Mouse (Mus musculus) myocyte (in vitro differentiated cells): ENCODE results near the gene Got2. TPM values are rescaled to one million over a fixed set of nuclear protein-coding genes. Genes with fewer than 3 reads are reported as not detected.
"Not testable (repeated sequence)": the region's sequence is repeated elsewhere in the genome, so short reads cannot be mapped to it uniquely, and the experiment has no call there.

Experiments used
- H3K27me3 ChIP-seq: one replicate; pipeline ENCODE4 v1.6.1; 2011; ENCODE audit not compliant: control insufficient read depth, insufficient read depth, insufficient read length
- H3K36me3 ChIP-seq: one replicate; pipeline ENCODE4 v1.6.1; 2011; ENCODE audit not compliant: control insufficient read depth, insufficient read depth
- H3K4me2 ChIP-seq: one replicate; pipeline ENCODE4 v1.6.1; 2011; ENCODE audit warnings: low read depth, control low read depth
- H3K4me3 ChIP-seq: one replicate; pipeline ENCODE4 v1.5.1; 2011; ENCODE audit warnings: mild to moderate bottlenecking, control low read depth, moderate library complexity
- H3K79me2 ChIP-seq: one replicate; pipeline ENCODE4 v1.6.1; 2011; ENCODE audit not compliant: control insufficient read depth, insufficient read depth
- H3ac ChIP-seq: one replicate; pipeline ENCODE4 v1.6.1; 2011; ENCODE audit not compliant: control insufficient read depth, insufficient read length
- CEBPB ChIP-seq: IDR thresholded peaks from 2 replicates; pipeline ENCODE4 v1.6.1; 2011; ENCODE audit warnings: mild to moderate bottlenecking, moderate library complexity; ENCODE audit not compliant: poor library complexity, insufficient read depth, severe bottlenecking
- E2F4 ChIP-seq: IDR thresholded peaks from one replicate; pipeline ENCODE4 v1.6.1; 2011; ENCODE audit warnings: mild to moderate bottlenecking, control low read depth, moderate library complexity; ENCODE audit not compliant: insufficient read depth
- MAX ChIP-seq: IDR thresholded peaks from one replicate; pipeline ENCODE4 v1.6.1; 2011; ENCODE audit warnings: low read depth, mild to moderate bottlenecking, control low read depth
- MYOD1 ChIP-seq, 3 experiments: IDR thresholded peaks; one replicate each; pipeline ENCODE4 v1.6.1; 2011; ENCODE audit warnings: control low read depth in 2 of 3, low read depth in 2 of 3, mild to moderate bottlenecking in 2 of 3, moderate library complexity in 1 of 3; ENCODE audit not compliant: insufficient read length in 2 of 3, control insufficient read depth in 1 of 3
- MYOG ChIP-seq, 3 experiments: IDR thresholded peaks; one replicate each; pipeline ENCODE4 v1.6.1; 2011; ENCODE audit warnings: control low read depth in 2 of 3, low read depth in 2 of 3, mild to moderate bottlenecking in 2 of 3; ENCODE audit not compliant: insufficient read length in 2 of 3, control insufficient read depth in 1 of 3, insufficient read depth in 1 of 3
- POLR2A ChIP-seq: IDR thresholded peaks from one replicate; pipeline ENCODE4 v1.6.1; 2011; ENCODE audit warnings: low read depth, mild to moderate bottlenecking, control low read depth, moderate library complexity; ENCODE audit not compliant: insufficient read length
- POLR2AphosphoS2 ChIP-seq: IDR thresholded peaks from one replicate; pipeline ENCODE4 v1.6.1; 2011; ENCODE audit warnings: low read depth, control low read depth; ENCODE audit not compliant: insufficient read length
- REST ChIP-seq: IDR thresholded peaks from one replicate; pipeline ENCODE4 v1.6.1; 2011; ENCODE audit warnings: mild to moderate bottlenecking, control low read depth, moderate library complexity; ENCODE audit not compliant: insufficient read depth, insufficient read length
- SRF ChIP-seq: IDR thresholded peaks from one replicate; pipeline ENCODE4 v1.6.1; 2011; ENCODE audit warnings: low read depth; ENCODE audit not compliant: control insufficient read depth, insufficient read length
- TCF12 ChIP-seq: IDR thresholded peaks from one replicate; pipeline ENCODE4 v1.6.1; 2011; ENCODE audit warnings: mild to moderate bottlenecking, control low read depth; ENCODE audit not compliant: poor library complexity, insufficient read depth, severe bottlenecking
- TCF3 ChIP-seq: IDR thresholded peaks from one replicate; pipeline ENCODE4 v1.6.1; 2011; ENCODE audit warnings: low read depth, control low read depth; ENCODE audit not compliant: insufficient read length
- USF1 ChIP-seq: IDR thresholded peaks from one replicate; pipeline ENCODE4 v1.6.1; 2011; ENCODE audit warnings: low read depth, mild to moderate bottlenecking, control low read depth, moderate library complexity
- polyA plus RNA-seq: library from polyadenylated mRNA; unstranded; fragments of >200 nt; fragmentation: generic; extraction: Trizol; gene quantifications from one replicate; pipeline ENCODE4 v1.2.1, GENCODE M21; 2012; ENCODE audit warnings: missing spikeins

Got2 gene
- polyA plus RNA-seq, 1 experiment: 241 TPM

- no peaks in the 10 kb centered on the region for H3K79me2 ChIP-seq
- TF ChIP-seq POLR2A: no peak
- no peak for TF ChIP-seq SRF
- TF ChIP-seq TCF12: no peak
- no peak for TF ChIP-seq USF1
- TF ChIP-seq MYOD1 (IDR thresholded peaks at IDR 0.05; ENCODE audit: control insufficient read depth in 1 of 3, insufficient read length in 2 of 3, low read depth in 2 of 3): no peak
- no peak overlapping the region for H3K4me2 ChIP-seq
- peaks cover 3% of the 10 kb centered on the region for H3K36me3 ChIP-seq
- H3ac ChIP-seq: no peak overlapping the region
- H3K4me3 ChIP-seq: no peak overlapping the region
- no peaks in the 10 kb centered on the region for H3K27me3 ChIP-seq
These were observed 54.8 kb downstream of the Got2 start for GRCm38 (mm10) chr8:95833435-95833984.

GRCm38 (mm10) chr8:95832603-95833434 lies 55.5 kb downstream of the Got2 start:
- H3K36me3 ChIP-seq: no peaks in the 10 kb centered on the region
- H3K4me3 ChIP-seq: no peak overlapping the region
- no peaks in the 10 kb centered on the region for H3K79me2 ChIP-seq
- H3K27me3 ChIP-seq: no peaks in the 10 kb centered on the region
- H3K4me2 ChIP-seq: peak overlapping the region; percentile 34
- no peak for TF ChIP-seq CEBPB
- TF ChIP-seq REST: no peak
- TF ChIP-seq POLR2A: no peak
- TF ChIP-seq USF1: no peak
- no peak for TF ChIP-seq MYOG (IDR thresholded peaks at IDR 0.05; ENCODE audit: control insufficient read depth in 1 of 3, insufficient read depth in 1 of 3, insufficient read length in 2 of 3, low read depth in 2 of 3)
- no peak for TF ChIP-seq SRF
- TF ChIP-seq TCF3: no peak
- no peak overlapping the region for H3ac ChIP-seq

- Histone ChIP-seq H3K4me2 (no peak overlapping the region), H3K27me3 (no peaks in the 10 kb centered on the region), H3K79me2 (no peaks in the 10 kb centered on the region), H3ac (no peak overlapping the region), H3K4me3 (no peak overlapping the region), H3K36me3 (no peaks in the 10 kb centered on the region)
- no peak for TF ChIP-seq E2F4
These were observed 58.2 kb downstream of the Got2 start for GRCm38 (mm10) chr8:95830144-95830543.

- H3K4me2 ChIP-seq, H3ac ChIP-seq, H3K27me3 ChIP-seq, H3K36me3 ChIP-seq, H3K4me3 ChIP-seq, H3K79me2 ChIP-seq: not testable (repeated sequence)
These were observed 63.2 kb downstream of the Got2 start, which contains the start of gene Sap18b for GRCm38 (mm10) chr8:95825162-95825561. Sap18b (plus strand) TSS chr8:95825346.

GRCm38 (mm10) chr8:95822699-95823098 lies 65.6 kb downstream of the Got2 start:
- Histone ChIP-seq H3K79me2 (no peaks in the 10 kb centered on the region), H3K27me3 (no peaks in the 10 kb centered on the region), H3K36me3 (no peaks in the 10 kb centered on the region), H3ac (no peak overlapping the region), H3K4me2 (no peak overlapping the region), H3K4me3 (no peak overlapping the region)
- TF ChIP-seq TCF12: no peak
- TF ChIP-seq USF1: no peak
- no peak for TF ChIP-seq TCF3
- no peak for TF ChIP-seq REST
- TF ChIP-seq E2F4: no peak
- TF ChIP-seq POLR2AphosphoS2: no peak
- TF ChIP-seq MYOD1 (IDR thresholded peaks at IDR 0.05; ENCODE audit: control insufficient read depth in 1 of 3, insufficient read length in 2 of 3, low read depth in 2 of 3): no peak
- TF ChIP-seq MYOG (IDR thresholded peaks at IDR 0.05; ENCODE audit: control insufficient read depth in 1 of 3, insufficient read depth in 1 of 3, insufficient read length in 2 of 3, low read depth in 2 of 3): no peak
- TF ChIP-seq SRF: no peak
- no peak for TF ChIP-seq CEBPB
- TF ChIP-seq MAX: no peak
- TF ChIP-seq POLR2A: no peak
